Mouse (Mus musculus): ENCODE results near the gene Slc25a5.
"Not testable (repeated sequence)": the region's sequence is repeated elsewhere in the genome, so short reads cannot be mapped to it uniquely, and the experiment has no call there.

Gene Slc25a5

DNA sequence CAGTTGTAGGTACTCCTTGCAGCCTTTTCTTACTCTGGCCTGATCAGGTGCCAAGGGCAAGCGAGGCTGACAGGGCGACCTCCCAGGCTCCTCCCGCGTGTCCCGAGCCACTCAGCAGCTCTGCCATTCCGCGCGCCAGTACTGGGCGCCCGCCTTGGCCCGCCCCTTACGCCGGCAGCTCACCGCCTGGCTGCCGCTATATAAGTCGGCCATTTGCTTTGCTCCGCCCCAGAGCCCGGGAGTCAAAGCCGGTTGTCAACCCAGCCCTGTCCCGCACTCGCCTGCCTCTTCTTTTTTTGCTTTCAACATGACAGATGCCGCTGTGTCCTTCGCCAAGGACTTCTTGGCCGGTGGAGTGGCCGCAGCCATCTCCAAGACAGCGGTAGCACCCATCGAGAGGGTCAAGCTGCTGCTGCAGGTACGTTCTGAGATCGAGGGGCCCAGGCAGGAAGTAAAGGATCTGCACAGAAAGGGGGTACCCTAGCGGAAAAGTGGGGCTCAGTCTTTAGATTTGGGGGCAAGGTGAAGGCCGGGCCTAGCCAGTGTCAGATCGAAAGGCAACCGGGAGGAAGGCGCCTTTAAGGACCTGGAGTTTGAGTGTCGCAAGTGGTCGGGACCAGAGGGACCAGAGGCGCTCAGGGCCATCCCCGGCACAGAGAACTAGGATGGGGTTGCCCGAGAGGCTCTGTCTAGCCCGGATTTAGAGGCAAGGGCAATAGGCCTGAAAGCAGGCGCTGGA, at the start of gene Slc25a5:
Gene Slc25a5 (plus strand): TSS at position 228 of the 739 bp plus-strand sequence.
- in situ Hi-C loops (cut with MboI, MseI) = no loop called here

DNA sequence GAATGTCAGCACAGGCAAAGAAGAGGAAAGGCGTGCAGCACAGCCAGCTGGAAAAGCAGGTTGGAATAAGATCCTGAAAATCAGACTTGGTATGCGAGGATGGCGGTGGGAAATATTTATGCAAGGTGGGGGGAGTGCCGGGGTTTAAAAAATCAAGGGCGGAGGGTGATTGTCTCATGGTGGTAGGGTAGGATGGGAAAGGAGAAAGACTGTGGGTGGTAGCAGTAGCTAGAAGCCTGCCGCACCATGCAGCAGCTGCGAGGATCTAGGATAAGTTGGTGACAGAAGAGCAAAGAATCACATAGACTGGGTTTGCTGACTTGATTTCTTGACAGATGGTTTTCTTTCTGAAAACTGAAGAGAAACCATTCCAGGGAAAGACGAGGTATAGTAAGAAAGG, 48.7 kb upstream of the Slc25a5 start:
- in situ Hi-C loops (cut with MboI, MseI) = loop anchor here in 1 of 2 experiments (25.0 kb wide), 1 partner anchor 1691 kb away; no protein-coding TSS in a partner anchor

DNA sequence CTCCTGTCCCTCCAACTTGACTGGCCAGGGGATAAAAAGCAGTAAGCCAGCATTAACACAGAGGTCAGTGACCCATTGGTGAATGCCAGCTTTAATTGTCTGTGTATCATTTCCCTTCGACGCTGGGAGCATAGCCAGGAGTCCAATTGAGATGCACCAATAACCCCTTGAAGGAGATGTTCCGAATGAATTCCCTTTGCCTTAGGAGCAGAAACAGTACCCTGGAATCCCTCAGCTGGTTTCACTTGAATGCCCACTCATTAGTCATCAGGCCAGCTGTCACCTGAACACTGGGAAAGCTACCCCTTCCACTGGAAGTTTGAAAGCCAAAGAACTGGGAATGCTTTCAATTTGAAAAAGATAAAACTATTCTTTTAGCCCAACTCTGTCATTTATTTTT, 46.9 kb upstream of the Slc25a5 start:
- in situ Hi-C loops (cut with MboI, MseI) = loop anchor here in 1 of 2 experiments (25.0 kb wide), 1 partner anchor 1689 kb away; no protein-coding TSS in a partner anchor

DNA sequence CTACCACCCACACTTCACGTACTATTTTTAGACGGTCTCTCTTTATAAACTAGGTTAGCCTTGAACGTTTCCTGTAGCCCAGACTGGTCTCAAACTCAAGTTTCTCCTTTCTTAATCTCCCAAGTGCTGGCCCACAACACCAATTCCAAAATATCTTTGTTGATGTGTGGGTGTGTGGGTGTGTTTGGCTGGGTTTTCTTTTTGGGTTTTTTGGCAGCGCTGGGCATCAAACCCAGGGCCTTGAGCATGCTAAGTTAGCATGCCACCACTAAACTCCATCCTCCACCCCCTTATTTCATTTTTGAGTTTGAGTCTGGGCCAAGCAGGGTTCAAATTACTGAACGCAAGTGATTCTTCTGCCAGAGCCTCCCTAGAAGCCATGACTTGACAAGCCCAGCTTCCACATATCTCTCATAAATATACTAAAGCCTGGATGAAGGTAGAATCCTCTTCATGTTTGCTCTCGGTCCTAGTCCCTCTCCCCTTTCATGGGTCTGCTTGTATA, 46.1 kb upstream of the Slc25a5 start:
- in situ Hi-C loops (cut with MboI, MseI) = loop anchor here in 1 of 2 experiments (25.0 kb wide), 1 partner anchor 1688 kb away; no protein-coding TSS in a partner anchor

DNA sequence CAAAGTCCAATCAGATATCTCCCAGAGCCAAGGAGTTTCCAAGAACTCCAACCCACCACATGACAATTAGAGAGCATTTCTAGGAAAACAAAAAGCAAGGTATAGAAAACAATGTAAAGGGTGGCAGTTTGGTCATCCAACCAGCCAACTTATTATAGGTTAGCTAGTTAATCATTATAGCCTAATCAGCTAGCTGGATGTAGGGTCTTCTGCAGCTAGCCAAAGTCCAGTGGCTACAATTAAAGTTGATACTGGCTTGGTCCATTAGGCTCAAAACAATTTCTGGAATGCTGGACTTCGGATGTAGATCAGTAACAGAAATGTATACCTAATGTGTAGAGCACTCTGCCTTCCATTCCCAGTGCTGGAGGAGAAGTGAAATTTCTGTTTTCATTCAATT, 44.9 kb upstream of the Slc25a5 start:
- in situ Hi-C loops (cut with MboI, MseI) = loop anchor here in 1 of 2 experiments (5.0 kb wide), 1 partner anchor 42 kb away; no protein-coding TSS in a partner anchor

DNA sequence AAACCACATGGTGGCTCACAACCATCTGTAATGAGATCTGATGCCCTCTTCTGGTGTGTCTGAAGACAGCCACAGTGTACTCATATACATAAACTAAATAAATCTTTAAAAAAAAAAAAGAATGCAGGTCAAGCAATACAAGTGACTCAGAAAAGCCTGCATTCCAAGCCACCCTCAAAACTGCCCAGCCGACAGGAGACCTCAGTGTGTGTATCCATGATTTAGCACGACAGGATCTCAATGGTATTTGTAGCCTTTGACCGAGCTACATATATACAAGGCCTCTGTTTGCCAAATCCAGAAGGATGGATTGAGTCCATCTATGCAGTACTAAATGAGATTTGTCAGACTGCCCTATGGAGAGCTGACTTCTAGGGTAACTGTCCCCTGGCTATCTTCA, 42.9 kb upstream of the Slc25a5 start:
- in situ Hi-C loops (cut with MboI, MseI) = loop anchor here in 1 of 2 experiments (5.0 kb wide), 1 partner anchor 40 kb away; no protein-coding TSS in a partner anchor

DNA sequence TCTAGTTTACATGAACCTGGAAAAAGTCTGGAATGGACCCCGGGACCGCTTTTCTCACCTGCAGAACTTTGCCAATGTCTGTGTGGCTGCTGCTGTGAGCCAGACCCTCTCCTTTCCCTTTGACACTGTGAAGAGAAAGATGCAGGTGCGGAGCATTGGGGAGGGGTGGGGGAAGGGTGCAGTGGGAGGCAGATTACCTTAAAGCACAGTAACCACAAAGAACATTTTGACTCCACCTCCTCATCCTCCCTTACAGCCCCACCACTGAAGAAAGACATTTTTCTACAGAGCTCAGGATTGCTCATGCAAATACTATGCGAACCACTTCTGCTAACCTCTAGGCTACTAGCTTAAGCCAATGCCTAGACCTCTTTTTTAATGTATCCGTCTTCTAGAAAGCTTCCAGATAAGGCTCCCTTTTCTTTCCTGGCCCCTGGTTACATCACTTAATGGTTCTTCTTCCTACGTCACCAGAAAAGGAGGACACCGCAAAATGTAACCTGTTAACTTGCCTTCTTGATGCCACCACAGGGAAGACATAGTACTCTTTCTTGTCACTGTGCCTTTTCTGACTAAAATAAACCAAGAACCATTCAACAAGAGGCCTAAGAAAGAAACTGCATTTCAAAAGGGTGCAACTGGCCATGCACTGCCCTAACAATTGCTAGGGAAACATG, 37.5 kb upstream of the Slc25a5 start:
- in situ Hi-C loops (cut with MboI, MseI) = no loop called here

DNA sequence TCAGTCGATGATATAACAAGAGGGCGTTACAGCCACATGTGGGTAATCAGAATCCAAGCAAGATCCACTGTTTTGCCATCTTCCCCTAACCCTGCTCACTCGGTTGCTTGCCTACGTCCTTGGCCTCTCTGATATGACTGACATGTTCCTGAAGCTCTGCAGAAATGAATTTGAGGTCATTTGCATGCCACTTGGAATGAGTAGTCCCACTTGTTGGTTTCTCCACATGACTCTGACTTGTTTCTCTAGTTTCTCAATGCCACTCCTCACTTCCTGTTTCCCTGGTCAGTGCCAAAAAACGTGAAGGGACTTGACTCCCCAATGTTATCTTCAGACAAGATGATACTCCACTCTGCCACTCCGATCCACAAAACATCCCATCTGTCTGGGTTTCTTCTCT, 36.9 kb upstream of the Slc25a5 start:
- in situ Hi-C loops (cut with MboI, MseI) = no loop called here

DNA sequence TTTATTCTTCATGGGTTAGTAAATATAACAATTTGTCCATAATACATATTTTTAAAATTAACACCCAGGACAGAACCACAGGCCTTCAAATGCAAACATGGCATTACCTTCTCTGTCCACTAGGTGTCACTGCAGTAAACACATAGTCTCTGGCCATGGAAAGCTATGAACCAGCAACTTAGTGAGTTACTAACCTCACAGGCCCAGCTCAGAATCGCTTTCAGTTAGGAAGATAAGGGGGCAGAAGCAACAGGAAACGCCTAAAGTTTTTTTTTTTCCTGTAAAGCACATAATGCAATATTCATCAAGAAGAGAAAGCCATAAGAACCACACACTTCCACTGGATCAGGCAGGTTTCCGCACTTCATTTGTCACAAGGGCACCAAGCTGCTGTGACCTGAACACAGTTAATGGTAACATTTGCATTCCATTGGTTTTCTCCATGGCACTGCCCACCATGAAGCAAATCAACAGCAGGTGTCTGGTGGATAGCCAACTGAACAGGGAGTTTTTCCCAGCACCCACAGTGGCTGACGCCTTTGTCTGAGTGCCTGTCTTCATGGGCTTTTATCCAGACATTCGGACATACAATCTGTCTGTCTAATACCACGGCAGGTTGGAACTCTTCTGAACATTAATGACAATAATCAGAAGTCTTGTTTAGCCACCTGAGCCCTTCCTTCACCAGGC, 34.4 kb upstream of the Slc25a5 start:
- in situ Hi-C loops (cut with MboI, MseI) = no loop called here

DNA sequence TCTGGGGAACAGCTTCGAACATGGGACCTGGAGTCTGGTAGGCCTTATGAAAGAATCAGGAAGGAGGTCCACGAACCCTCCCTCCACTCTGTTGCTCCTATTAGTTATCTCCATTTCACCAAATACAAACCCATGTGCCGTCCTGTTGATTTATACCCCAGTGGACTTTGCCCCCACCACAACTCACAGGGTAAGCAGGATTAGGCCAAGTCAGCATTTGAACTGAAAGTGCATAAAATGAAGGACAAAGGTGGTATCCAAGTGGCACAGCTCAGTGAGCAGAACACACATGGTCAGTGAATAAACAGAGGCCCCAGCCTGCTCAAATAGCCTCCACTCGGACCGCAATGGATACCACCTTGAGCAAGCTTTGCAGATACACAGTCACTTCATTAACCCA, 33.2 kb upstream of the Slc25a5 start:
- in situ Hi-C loops (cut with MboI, MseI) = no loop called here

DNA sequence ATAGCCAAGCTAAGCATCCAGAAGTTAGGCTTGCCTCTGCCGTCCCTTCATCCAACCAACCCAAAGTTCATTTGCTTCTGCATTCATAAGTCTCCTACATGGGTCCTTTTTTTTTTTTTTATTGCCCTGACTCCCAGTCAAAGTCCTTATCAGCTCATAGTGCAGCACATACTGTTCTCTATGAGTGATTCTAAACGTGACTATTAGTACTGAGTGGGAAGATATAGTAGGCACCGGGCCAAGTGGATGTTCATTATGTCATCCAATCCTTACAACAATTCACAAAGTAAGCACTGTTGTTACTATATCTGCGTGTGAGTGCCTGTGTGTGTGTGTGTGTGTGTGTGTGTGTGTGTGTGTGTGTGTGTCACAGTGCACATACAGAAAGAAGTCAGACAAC, 32.6 kb upstream of the Slc25a5 start:
- in situ Hi-C loops (cut with MboI, MseI) = no loop called here

DNA sequence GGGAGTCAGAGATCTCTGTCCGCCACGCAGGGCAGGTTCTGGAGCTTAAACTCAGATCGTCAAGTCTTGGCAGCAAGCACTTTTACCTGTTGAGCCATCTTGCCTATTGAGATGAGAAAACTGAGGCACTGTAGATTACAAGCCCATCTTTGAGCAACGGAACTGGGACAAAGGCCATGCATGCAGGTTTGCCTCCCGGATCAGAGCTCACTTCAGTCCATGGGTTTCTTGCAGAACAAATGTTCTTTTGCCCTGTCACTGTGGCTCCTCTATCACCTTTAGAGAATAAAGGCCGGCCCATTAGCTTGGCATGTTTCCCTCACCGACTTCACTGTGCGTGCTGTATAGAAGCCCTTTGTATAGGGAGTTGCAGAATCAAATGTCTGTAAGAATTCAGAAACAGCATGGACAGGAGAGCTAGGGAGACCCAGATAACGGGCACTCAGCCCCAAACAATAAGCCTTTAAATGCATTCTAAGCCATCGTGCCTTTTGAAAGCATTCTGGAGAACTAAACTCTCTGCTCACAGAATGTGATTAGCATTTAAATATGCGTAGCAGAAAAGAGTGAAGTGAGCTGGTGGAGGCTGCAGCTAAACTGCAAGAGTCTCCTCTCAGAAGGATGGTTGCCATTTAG, 32.0 kb upstream of the Slc25a5 start:
- in situ Hi-C loops (cut with MboI, MseI) = no loop called here

DNA sequence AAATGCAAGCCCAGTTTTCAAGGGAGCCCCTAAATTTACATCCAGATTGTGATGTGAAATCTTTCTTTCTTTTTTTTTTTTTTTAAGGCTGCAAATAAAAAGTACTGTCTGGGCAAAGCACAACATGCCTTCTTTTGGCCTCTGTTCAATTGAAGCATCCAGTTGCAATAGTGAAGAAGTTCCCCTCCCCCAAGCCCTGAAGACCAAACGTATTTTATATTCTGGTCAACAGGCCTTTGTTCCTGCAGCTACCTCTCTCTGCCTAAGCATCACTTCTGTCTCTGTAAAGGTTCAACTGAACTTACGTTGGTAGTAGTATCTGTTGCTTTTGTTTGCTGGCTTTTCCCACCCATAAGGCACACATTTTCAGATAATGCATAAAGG, 31.5 kb upstream of the Slc25a5 start:
- in situ Hi-C loops (cut with MboI, MseI) = no loop called here

DNA sequence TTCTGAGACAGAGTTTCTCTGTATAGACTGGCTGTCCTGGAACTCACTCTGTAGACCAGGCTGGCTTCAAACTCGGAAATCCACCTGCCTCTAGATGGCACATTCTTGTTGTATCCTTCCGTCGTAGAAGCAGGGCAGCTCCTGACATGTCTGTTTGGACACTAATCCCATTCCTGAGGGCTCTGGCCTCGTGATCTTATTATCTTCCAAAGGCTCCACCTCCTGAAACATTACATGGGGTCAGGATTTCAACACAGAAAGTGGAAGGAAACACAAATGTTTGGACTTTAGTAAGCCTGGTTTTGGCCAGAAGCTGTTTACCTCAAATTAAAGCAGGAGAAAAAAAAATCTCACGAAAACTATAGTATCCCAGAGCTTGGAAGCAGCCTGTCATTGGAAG, 28.1 kb upstream of the Slc25a5 start:
- in situ Hi-C loops (cut with MboI, MseI) = no loop called here

DNA sequence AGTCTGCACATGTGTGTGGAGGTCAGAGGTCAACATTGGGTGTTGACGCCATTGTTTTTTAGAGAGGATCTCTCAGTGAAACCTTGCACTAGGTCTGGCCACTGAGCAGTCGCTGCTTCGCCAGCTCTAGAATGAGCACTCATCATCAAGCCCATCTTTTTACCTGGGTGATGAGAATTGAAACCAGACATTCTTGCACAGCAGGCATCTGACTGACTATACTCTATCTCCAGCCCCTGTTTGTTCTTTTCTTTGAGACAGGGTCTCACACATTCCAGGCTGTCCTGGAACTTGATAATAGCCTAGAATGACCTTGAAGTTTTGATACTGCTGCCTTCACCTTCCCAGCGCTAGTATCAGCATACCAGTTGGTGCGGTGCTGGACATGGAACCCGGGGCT, 22.9 kb upstream of the Slc25a5 start:
- in situ Hi-C loops (cut with MboI, MseI) = no loop called here

DNA sequence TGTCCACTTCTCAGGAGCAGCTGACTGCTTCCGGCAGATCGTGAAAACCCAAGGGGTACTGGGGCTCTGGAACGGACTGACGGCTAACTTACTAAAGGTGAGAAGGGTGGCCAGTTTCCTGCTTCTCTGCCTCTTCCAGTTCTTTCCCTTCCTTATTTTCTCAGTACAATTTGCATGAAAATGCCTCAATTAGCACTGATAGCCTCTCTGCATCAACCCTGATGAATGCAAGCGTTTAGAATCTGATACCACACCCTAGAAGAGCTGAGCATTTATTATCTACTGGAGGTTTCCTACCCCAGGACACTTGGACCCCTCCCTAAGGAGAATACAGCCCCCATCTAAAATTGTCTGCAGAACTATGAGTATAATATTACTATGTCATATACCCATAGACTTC, 19.9 kb upstream of the Slc25a5 start:
- in situ Hi-C loops (cut with MboI, MseI) = no loop called here

DNA sequence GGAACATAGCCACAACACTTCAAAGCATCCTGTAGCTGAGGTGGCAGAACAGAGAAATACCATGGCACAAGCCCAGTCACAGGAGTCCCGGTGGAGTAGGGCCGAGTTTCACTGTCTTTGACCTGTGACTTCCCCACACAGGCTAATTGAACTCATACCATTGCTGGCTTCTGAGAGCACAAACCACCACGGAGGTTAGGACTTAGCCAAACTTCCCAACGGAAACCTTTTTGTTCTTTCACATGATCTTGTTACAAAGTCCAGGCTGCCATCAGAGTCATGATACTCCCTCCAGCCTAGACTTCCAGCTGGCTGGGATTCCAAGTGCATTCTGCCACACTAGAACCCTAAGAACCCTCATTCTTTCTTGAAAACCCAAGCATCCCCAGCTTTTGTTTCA, 17.8 kb upstream of the Slc25a5 start:
- in situ Hi-C loops (cut with MboI, MseI) = no loop called here

DNA sequence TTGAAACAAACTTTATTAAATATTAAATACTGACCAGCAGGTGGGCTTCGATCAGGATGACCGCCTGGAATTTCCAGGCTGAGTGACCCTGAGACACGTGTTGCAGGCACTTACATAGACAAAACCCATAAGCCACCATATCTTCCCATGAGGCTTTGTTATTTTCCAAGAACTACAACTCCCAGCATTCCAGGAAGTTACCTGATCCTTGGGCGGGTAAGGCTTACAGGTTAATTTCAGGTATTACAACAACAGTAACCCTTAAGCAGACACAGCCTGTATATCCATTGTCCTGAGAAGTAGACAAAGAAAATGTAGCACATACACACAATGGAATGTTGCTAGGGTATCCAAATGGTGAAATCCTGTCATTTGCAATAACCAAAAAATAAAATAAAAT, 6.1 kb upstream of the Slc25a5 start:
- in situ Hi-C loops (cut with MboI, MseI) = no loop called here

DNA sequence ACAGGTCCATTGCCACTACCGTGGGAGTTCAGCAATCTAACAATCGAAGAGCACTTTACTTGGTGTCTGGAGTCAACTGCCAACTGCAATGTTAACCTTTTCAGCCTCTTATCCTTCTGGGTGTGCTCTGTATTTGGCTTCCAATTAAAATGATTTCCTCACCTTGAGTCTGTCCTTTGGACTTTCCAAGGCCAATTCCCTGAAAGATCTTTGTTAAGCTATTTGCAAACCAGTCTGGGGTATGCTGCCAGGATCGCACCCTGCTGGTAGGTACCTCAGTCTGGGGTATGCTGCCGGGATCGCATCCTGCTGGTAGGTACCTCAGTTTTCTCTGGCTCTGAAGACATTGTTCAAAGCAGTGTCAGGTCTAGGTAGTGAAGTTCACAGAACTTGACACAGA, 880 bp upstream of the Slc25a5 start:
- in situ Hi-C loops (cut with MboI, MseI) = loop anchor here in 1 of 2 experiments (5.0 kb wide), 1 partner anchor 42 kb away; no protein-coding TSS in a partner anchor

DNA sequence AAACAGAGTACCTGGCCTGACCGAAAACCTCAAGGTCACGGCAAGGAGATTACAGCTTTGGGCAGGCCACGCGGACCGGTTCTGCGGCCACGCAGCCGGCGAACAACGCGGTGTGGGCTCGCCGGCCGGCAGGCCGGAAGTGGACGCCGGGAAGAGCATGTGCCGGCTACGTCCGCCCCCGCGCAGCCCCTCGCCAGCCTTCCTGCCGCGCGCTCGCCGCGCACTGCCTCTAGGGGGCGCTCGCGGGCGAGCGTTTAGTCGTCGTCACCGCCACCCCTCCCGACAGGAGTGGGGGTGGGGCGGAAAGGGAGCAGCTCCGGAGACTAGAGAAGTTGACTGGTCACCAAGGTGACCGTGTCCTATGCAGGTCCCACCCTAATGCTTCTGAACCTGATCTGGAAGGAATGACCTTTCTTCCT, 721 bp downstream of the Slc25a5 start:
- in situ Hi-C loops (cut with MboI, MseI) = no loop called here

DNA sequence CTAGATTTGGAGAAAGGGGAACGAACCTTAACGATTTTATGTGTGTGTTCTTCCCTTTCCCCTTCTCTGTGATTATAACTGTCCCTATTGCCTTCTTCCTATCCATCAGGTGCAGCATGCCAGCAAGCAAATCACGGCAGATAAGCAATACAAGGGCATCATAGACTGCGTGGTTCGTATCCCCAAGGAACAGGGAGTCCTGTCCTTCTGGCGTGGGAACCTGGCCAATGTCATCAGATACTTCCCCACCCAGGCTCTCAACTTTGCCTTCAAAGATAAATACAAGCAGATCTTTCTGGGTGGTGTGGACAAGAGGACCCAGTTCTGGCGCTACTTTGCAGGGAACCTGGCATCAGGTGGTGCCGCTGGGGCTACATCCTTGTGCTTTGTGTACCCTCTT, 1.3 kb downstream of the Slc25a5 start:
- in situ Hi-C loops (cut with MboI, MseI) = not testable (repeated sequence)
